Mouse (Mus musculus) thymus, adult 2 months (tissue): ENCODE measurements around the gene Thrap3.

Experiments used
- CTCF ChIP-seq: fragments of 200-500 bp; IDR thresholded peaks from 2 replicates; pipeline ENCODE4 v1.5.1; 2012; ENCODE audit warnings: mild to moderate bottlenecking, control low read depth, low read length, moderate library complexity, borderline replicate concordance; ENCODE audit not compliant: control insufficient read depth, poor library complexity, insufficient read depth; ENCODE audit errors: extremely low read depth
- POLR2A ChIP-seq: fragments of 200-500 bp; IDR thresholded peaks from 2 replicates; pipeline ENCODE4 v1.6.1; 2012; ENCODE audit warnings: mild to moderate bottlenecking, low read length, control low read depth, moderate library complexity; ENCODE audit not compliant: control insufficient read depth, poor library complexity, insufficient read depth; ENCODE audit errors: extremely low read depth

DNA sequence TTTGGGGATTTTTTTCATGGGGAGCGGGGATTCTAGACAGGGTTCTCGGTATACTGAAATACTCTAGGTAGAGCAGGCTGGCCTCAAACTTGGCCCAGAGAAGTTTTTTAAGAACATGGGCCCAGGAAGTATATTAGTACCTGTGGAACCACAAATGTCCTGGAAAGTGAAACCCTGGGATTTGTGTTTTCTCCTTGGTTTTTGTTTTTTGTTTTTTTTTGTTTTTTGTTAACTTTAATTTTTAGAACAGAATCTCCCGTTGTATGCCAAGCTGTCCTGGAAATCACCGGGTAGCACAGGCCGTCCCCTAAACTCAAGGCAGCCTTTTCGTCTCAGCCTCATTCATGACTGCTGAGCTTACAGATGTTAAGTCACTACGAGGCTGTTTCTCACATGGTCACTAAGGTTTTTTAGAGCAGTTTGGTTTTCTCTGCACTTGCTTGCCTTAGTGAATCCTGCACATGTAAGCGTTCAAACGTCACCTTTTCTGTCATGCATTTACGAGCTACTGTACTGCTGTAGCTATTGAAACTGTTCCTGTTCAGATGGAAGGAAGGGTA is 856 bp upstream of the Thrap3 start:
- no peak for TF ChIP-seq CTCF
- no peak for TF ChIP-seq POLR2A
